Mouse (Mus musculus) myocyte (in vitro differentiated cells): ENCODE measurements at regions not wholly inside any gene's neighbourhood (a gene's known extent, or its start where the extent isn't known, plus 50 kb on each side); places are given as distances from the start of the nearest gene placed in this dataset.

ENCODE experiments used
- MAX ChIP-seq: IDR thresholded peaks from one replicate; pipeline ENCODE4 v1.6.1; 2011; ENCODE audit warnings: low read depth, mild to moderate bottlenecking, control low read depth
- MYOG ChIP-seq, 3 experiments: IDR thresholded peaks; one replicate each; pipeline ENCODE4 v1.6.1; 2011; ENCODE audit warnings: control low read depth in 2 of 3, low read depth in 2 of 3, mild to moderate bottlenecking in 2 of 3; ENCODE audit not compliant: insufficient read length in 2 of 3, control insufficient read depth in 1 of 3, insufficient read depth in 1 of 3
- POLR2A ChIP-seq: IDR thresholded peaks from one replicate; pipeline ENCODE4 v1.6.1; 2011; ENCODE audit warnings: low read depth, mild to moderate bottlenecking, control low read depth, moderate library complexity; ENCODE audit not compliant: insufficient read length
- POLR2AphosphoS2 ChIP-seq: IDR thresholded peaks from one replicate; pipeline ENCODE4 v1.6.1; 2011; ENCODE audit warnings: low read depth, control low read depth; ENCODE audit not compliant: insufficient read length
- REST ChIP-seq: IDR thresholded peaks from one replicate; pipeline ENCODE4 v1.6.1; 2011; ENCODE audit warnings: mild to moderate bottlenecking, control low read depth, moderate library complexity; ENCODE audit not compliant: insufficient read depth, insufficient read length
- TCF12 ChIP-seq: IDR thresholded peaks from one replicate; pipeline ENCODE4 v1.6.1; 2011; ENCODE audit warnings: mild to moderate bottlenecking, control low read depth; ENCODE audit not compliant: poor library complexity, insufficient read depth, severe bottlenecking
- USF1 ChIP-seq: IDR thresholded peaks from one replicate; pipeline ENCODE4 v1.6.1; 2011; ENCODE audit warnings: low read depth, mild to moderate bottlenecking, control low read depth, moderate library complexity

- TF ChIP-seq POLR2A (no peak), MYOG (IDR thresholded peaks at IDR 0.05; ENCODE audit: control insufficient read depth in 1 of 3, insufficient read depth in 1 of 3, insufficient read length in 2 of 3, low read depth in 2 of 3) (no peak), USF1 (no peak), MAX (no peak), POLR2AphosphoS2 (no peak), TCF12 (no peak), REST (no peak)
Measured at GRCm38 (mm10) chr2:84185016-84185330, 194.6 kb downstream of the Gm13691 start.
